Mouse (Mus musculus) CH12.LX (cell line): ENCODE measurements around the gene Atg2b.

Source experiments
- CHD1 ChIP-seq: IDR thresholded peaks from 2 replicates; pipeline ENCODE4 v1.6.1; 2012; ENCODE audit warnings: low read depth, low read length, improper control_type of control experiment, inconsistent platforms
- CTCF ChIP-seq, 2 experiments: IDR thresholded peaks in 1 of 2; conservative IDR thresholded peaks in 1 of 2; 2 replicates each; pipeline ENCODE4 v1.5.1; 2011 to 2012; ENCODE audit warnings: low read depth in 2 of 2, low read length in 2 of 2, improper control_type of control experiment in 1 of 2, inconsistent platforms in 1 of 2, mild to moderate bottlenecking in 1 of 2, moderate library complexity in 1 of 2
- KAT2A ChIP-seq: IDR thresholded peaks from 2 replicates; pipeline ENCODE4 v1.6.1; 2012; ENCODE audit warnings: low read length, improper control_type of control experiment, inconsistent platforms; ENCODE audit not compliant: insufficient replicate concordance
- MYC ChIP-seq: IDR thresholded peaks from 2 replicates; pipeline ENCODE4 v1.6.1; 2011; ENCODE audit warnings: low read depth, mild to moderate bottlenecking, improper control_type of control experiment, low read length
- POLR2A ChIP-seq: IDR thresholded peaks from 2 replicates; pipeline ENCODE4 v1.6.1; 2011; ENCODE audit warnings: low read depth, mild to moderate bottlenecking, improper control_type of control experiment, low read length
- RAD21 ChIP-seq: IDR thresholded peaks from 2 replicates; pipeline ENCODE4 v1.6.1; 2011; ENCODE audit warnings: low read depth, mild to moderate bottlenecking, low read length, improper control_type of control experiment, moderate library complexity
- SMC3 ChIP-seq: IDR thresholded peaks from 2 replicates; pipeline ENCODE4 v1.6.1; 2011; ENCODE audit warnings: low read depth, low read length, improper control_type of control experiment

DNA sequence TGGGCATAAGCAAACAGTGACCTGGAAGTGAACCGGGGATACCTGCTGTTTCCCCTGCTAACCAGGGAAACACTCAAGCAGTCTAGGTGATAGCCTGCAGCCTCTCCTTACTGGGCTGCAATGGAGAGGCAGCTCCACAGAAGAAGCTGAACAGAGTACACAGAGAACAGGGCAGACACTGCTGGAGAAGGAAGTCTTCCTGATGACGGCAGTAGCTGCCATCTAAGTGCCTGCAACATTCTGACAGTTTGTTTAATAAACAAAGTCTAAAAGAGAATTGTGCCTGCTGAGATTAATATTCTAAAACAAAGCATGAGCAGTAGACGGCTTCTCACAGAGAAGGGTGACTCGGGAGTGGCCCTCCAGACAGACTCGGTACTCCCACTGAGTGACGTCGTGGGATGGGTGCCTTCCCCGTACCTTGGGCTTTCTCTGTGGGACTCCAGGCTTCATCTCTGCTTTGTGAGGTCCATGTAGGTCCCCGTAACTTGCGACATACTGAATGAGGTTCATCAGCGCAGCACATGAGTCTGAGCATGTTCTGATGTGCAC is 42.2 kb downstream of the Atg2b start:
- TF ChIP-seq CTCF (conservative IDR thresholded peaks at IDR 0.05 in 1 of 2, IDR thresholded peaks at IDR 0.05 in 1 of 2; ENCODE audit: low read depth in 2 of 2, low read length in 2 of 2), result no peak
- no peak for TF ChIP-seq MYC
- no peak for TF ChIP-seq KAT2A
- no peak for TF ChIP-seq RAD21
- TF ChIP-seq CHD1, result no peak
- TF ChIP-seq SMC3, result no peak
- TF ChIP-seq POLR2A, result no peak
